Mouse (Mus musculus) hindbrain, embryonic 10.5 days (tissue): ENCODE measurements around the gene Itprid2. TPM values are rescaled to one million over a fixed set of nuclear protein-coding genes. Genes with fewer than 3 reads are reported as not detected.
"Not testable (repeated sequence)": the region's sequence is repeated elsewhere in the genome, so short reads cannot be mapped to it uniquely, and the experiment has no call there.

Experiments
- DNase-seq: peaks from one replicate; pipeline ENCODE4 v3.0.0-alpha.2; 2017; ENCODE audit warnings: low spot score
- H3K27ac ChIP-seq: fragments of 300-500 bp; sonication (generic); 2 replicates; pipeline ENCODE4 v1.5.1; 2016; ENCODE audit warnings: mild to moderate bottlenecking, moderate library complexity
- H3K27me3 ChIP-seq: fragments of 300-500 bp; sonication (generic); 2 replicates; pipeline ENCODE4 v1.6.1; 2016; ENCODE audit warnings: mild to moderate bottlenecking; ENCODE audit not compliant: poor library complexity, insufficient read depth, severe bottlenecking
- H3K36me3 ChIP-seq: fragments of 300-500 bp; sonication (generic); 2 replicates; pipeline ENCODE4 v1.6.1; 2016; ENCODE audit warnings: mild to moderate bottlenecking, moderate library complexity
- H3K4me1 ChIP-seq: fragments of 300-500 bp; sonication (generic); replicated peaks from 2 replicates; pipeline ENCODE4 v1.6.1; 2016; ENCODE audit warnings: mild to moderate bottlenecking
- H3K4me3 ChIP-seq: fragments of 300-500 bp; sonication (generic); 2 replicates; pipeline ENCODE4 v1.5.1; 2016; ENCODE audit warnings: mild to moderate bottlenecking, moderate library complexity
- H3K9me3 ChIP-seq: fragments of 300-500 bp; sonication (generic); 2 replicates; pipeline ENCODE4 v1.6.1; 2016; ENCODE audit warnings: mild to moderate bottlenecking, moderate library complexity
- WGBS: fragments of 180-500 bp; shearing (Covaris S2); methylation state at CpG from one replicate; pipeline ENCODE4 v1.1.7; 2016; 5-methylcytosine and 5-hydroxymethylcytosine counted together
- polyA plus RNA-seq: library from polyadenylated mRNA; unstranded; fragments of >200 nt; fragmentation: Nextera tagmentation; extraction: Ambion mirVana; gene quantifications from 2 replicates; pipeline ENCODE4 v1.2.1, GENCODE M21; 2016

Gene Itprid2
- polyA plus RNA-seq, result 5.2 and 6.1 TPM in 2 replicates

DNA sequence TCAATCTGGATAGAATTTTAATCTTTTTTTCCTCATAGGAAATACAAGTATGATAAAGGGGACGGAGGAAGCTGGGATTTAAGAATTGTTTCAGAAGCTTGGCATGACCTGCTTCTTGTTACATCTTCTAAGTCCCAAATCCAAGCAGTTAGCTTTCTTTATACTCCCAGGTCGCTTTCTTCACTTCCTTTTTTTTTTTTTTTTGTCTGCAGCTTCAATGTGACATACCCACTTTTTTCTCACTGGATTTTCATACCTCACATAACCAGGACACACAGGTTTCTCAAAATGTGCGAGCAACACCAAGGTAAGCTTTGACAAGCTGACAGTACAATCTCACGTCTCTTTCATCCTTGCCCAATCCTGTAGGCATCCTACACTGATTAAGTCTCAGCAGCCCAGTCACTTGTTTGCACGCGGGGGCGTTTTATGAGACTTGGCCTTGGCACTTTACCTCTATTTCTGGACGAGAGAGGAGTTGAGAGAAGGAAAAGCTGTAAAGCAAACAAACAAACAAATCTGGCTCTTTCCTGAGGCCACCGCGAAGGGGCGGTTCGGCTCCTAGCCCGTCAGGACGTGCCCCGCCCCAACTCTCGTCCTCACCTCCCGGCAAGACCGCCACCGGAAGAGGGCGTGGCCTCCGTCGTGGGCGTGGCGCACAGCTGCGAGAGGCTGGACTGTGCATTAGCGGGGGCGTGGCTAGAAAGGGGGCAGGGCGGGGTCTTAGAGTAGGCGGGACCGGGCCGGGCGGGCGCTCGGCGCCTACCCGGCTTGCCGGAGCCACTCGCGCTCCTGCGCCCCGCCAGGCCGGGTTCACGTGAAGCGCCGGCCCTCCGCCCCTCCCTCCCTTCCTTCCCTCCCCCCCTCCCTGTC lies at the start of gene Itprid2:
TSS of gene Itprid2 (plus strand) at position 825 of the 873 bp plus-strand sequence.
- Histone ChIP-seq H3K36me3 (no peaks in the 10 kb centered on the region), H3K27me3 (no peaks in the 10 kb centered on the region), H3K4me1 (peaks cover 18% of the 10 kb centered on the region; the same call in 1 of the 2 replicates), H3K27ac (peak within 1 kb of the TSS; percentile 88), H3K4me3 (peak within 1 kb of the TSS; percentile 77), H3K9me3 (no peaks in the 10 kb centered on the region)
- 3% methylated on average over 45 of the region's 46 CpGs for WGBS
- peak; percentile 99 for DNase-seq

GRCm38 (mm10) chr2:79596177-79596576 lies 39.0 kb upstream of the Itprid2 start:
- H3K9me3 ChIP-seq, result no peaks in the 10 kb centered on the region
- WGBS, result 91% methylated on average over 2 of the region's 2 CpGs
- H3K4me1 ChIP-seq, result peaks cover 5% of the 10 kb centered on the region
- H3K4me3 ChIP-seq, result no peak overlapping the region
- DNase-seq, result no peak
- H3K27ac ChIP-seq, result no peak overlapping the region
- no peaks in the 10 kb centered on the region for H3K27me3 ChIP-seq
- H3K36me3 ChIP-seq, result no peaks in the 10 kb centered on the region

DNA sequence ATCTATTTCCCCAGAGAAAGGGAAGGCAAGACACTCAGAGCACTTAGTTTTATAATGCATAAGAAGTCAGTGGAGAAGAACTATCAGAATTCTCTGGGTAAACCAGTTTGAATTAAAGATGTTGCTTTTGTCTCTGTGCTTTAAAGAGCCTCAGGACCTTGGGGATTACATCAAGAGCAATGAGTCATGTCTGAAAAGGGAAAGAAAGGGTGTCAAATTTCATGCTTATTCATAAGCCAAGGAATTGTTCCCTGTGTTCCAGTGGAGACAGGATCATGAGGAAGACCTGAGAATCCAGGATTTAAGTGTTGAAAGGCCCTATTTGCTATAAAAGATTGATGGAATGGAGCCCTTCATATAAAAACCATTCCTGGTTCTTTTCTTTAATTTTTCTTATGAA lies 38.1 kb upstream of the Itprid2 start:
- Histone ChIP-seq H3K27me3 (no peaks in the 10 kb centered on the region), H3K36me3 (no peaks in the 10 kb centered on the region), H3K4me1 (peaks cover 5% of the 10 kb centered on the region), H3K9me3 (no peaks in the 10 kb centered on the region), H3K4me3 (no peak overlapping the region), H3K27ac (no peak overlapping the region)
- no peak for DNase-seq

DNA sequence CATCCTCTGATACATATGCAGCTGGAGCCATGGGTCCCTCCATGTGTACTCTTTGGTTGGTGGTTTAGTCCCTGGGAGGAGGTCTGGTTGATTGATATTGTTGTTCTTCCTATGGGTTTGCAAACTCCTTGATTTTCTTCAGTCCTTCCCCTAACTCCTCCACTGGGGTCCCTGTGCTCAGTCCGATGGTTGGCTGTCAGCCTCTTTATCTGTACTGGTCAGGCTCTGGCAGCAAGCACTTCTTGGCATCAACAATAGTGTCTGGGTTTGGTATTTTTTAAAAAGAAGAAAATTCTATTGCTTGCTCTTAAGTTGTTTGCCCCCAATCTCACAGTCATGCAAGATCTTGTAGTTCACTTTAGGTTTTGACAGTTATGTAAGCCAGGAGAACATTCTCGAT lies 34.0 kb upstream of the Itprid2 start:
- H3K4me3 ChIP-seq, H3K9me3 ChIP-seq, H3K36me3 ChIP-seq, H3K27me3 ChIP-seq, DNase-seq, H3K27ac ChIP-seq, H3K4me1 ChIP-seq: not testable (repeated sequence)
- 64% methylated on average over 2 of the region's 2 CpGs for WGBS

GRCm38 (mm10) chr2:79601691-79602116 lies 33.4 kb upstream of the Itprid2 start:
- 36% methylated on average over 4 of the region's 4 CpGs for WGBS
- no peak for DNase-seq
- Histone ChIP-seq H3K4me1 (peaks cover 5% of the 10 kb centered on the region), H3K27ac (no peak overlapping the region), H3K27me3 (no peaks in the 10 kb centered on the region), H3K36me3 (no peaks in the 10 kb centered on the region), H3K9me3 (no peaks in the 10 kb centered on the region), H3K4me3 (no peak overlapping the region)

DNA sequence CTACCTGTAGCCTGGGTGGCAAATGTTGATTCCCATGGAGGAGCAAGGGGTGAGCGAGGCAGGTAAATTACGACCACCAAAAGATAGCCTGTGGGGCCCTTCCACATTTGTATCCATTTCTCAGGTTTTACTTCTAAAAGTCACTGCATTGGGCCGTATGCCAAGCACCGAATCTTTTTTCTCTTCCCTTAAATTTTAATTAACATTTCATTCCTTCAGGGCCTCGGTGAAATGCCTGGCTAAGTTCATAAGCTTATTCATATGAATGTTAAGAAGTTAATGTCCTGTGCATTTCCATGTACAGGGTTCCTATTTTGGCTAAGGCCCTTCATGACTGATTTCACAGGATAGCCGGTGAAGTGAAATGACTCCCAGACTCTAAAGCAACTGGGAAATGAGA lies 32.8 kb upstream of the Itprid2 start:
- H3K27me3 ChIP-seq, result no peaks in the 10 kb centered on the region
- no peaks in the 10 kb centered on the region for H3K9me3 ChIP-seq
- no peak overlapping the region for H3K27ac ChIP-seq
- 87% methylated on average over 6 of the region's 6 CpGs for WGBS
- H3K36me3 ChIP-seq, result no peaks in the 10 kb centered on the region
- no peak overlapping the region for H3K4me3 ChIP-seq
- DNase-seq, result no peak
- no peaks in the 10 kb centered on the region for H3K4me1 ChIP-seq

GRCm38 (mm10) chr2:79603363-79603762 lies 31.8 kb upstream of the Itprid2 start:
- DNase-seq, result no peak
- Histone ChIP-seq H3K4me1 (no peaks in the 10 kb centered on the region), H3K27me3 (no peaks in the 10 kb centered on the region), H3K9me3 (no peaks in the 10 kb centered on the region), H3K27ac (no peak overlapping the region), H3K4me3 (no peak overlapping the region), H3K36me3 (no peaks in the 10 kb centered on the region)
- WGBS, result 92% methylated on average over 4 of the region's 4 CpGs

GRCm38 (mm10) chr2:79606033-79606432 lies 29.1 kb upstream of the Itprid2 start:
- Histone ChIP-seq H3K9me3 (no peaks in the 10 kb centered on the region), H3K27me3 (no peaks in the 10 kb centered on the region), H3K4me1 (no peaks in the 10 kb centered on the region), H3K4me3 (no peak overlapping the region), H3K27ac (no peak overlapping the region), H3K36me3 (no peaks in the 10 kb centered on the region)
- WGBS, result 82% methylated on average over 2 of the region's 2 CpGs
- no peak for DNase-seq

DNA sequence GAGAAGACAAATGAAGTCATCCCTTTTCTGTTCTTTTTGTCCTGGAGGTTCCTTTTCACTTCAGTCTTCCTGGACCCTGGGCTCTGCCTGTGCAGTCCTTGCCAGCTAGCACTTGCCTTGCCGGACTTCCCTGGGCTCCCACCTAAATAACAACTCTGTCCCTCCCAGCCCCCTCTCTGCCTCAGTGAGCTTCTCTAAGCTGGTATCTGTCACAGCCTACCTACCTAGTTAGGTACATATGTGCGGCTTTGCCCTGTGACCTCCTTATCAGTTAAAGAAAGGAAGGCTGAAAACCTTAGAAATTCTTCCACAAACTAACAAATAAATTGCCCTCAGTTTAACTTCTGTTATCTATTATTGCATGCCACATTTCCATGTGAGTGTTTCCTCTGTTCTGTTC lies 28.0 kb upstream of the Itprid2 start:
- 64% methylated on average over 2 of the region's 2 CpGs for WGBS
- Histone ChIP-seq H3K36me3 (no peaks in the 10 kb centered on the region), H3K4me1 (no peaks in the 10 kb centered on the region), H3K9me3 (no peaks in the 10 kb centered on the region), H3K27ac (no peak overlapping the region), H3K27me3 (no peaks in the 10 kb centered on the region), H3K4me3 (no peak overlapping the region)
- no peak for DNase-seq

- Histone ChIP-seq H3K27me3 (no peaks in the 10 kb centered on the region), H3K4me1 (no peaks in the 10 kb centered on the region), H3K9me3 (no peaks in the 10 kb centered on the region), H3K27ac (no peak overlapping the region), H3K4me3 (no peak overlapping the region), H3K36me3 (no peaks in the 10 kb centered on the region)
- no peak for DNase-seq
- 91% methylated on average over 8 of the region's 8 CpGs for WGBS
Measured at GRCm38 (mm10) chr2:79608301-79609074, 26.7 kb upstream of the Itprid2 start.

- no peaks in the 10 kb centered on the region for H3K27me3 ChIP-seq
- H3K9me3 ChIP-seq, result no peaks in the 10 kb centered on the region
- H3K36me3 ChIP-seq, result no peaks in the 10 kb centered on the region
- H3K4me1 ChIP-seq, result no peaks in the 10 kb centered on the region
- H3K4me3 ChIP-seq, result no peak overlapping the region
- 77% methylated on average over 3 of the region's 3 CpGs for WGBS
- no peak for DNase-seq
- H3K27ac ChIP-seq, result no peak overlapping the region
Measured at GRCm38 (mm10) chr2:79610894-79611293, 24.3 kb upstream of the Itprid2 start.

DNA sequence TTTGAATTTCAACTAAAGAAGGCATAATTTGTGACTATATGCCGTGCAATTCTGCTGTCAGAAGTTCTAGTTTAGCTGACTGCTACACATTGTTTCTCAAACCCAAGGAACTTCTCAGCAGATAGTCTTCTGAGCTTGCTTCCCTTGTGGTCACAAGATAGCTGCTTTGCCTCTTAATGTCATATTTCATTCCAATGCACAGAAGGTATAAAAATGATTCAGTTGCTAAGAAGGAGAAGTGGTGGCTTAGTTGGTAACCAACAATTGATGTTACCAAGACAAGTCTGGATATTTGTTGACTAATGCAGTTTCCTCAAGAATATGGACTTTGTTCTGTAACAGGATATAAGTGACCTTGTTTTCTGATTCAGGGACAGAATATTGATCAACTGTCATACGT lies 17.0 kb upstream of the Itprid2 start:
- Histone ChIP-seq H3K27ac (no peak overlapping the region), H3K4me1 (no peaks in the 10 kb centered on the region), H3K9me3 (no peaks in the 10 kb centered on the region), H3K27me3 (no peaks in the 10 kb centered on the region), H3K4me3 (no peak overlapping the region), H3K36me3 (no peaks in the 10 kb centered on the region)
- 90% methylated on average over 2 of the region's 2 CpGs for WGBS
- DNase-seq, result no peak
